ENCODE assay signal across 8 mouse cellular contexts in genomic region chr6:85374734-85375114, GRCm38 (mm10). TPM values are rescaled to one million over a fixed set of nuclear protein-coding genes. Genes with fewer than 3 reads are reported as not detected.
DNase-seq lines count a peak whose midpoint lies in the region; ATAC-seq and TF ChIP-seq lines count a peak whose summit lies in the region.

No protein-coding gene starts in this region.

- no peaks in the 10 kb centered on the region for H3K36me3 ChIP-seq in forebrain, embryonic 10.5 days (replicated peaks)
- no peaks in the 10 kb centered on the region for H3K36me3 ChIP-seq in heart, embryonic 15.5 days
- no peaks in the 10 kb centered on the region for H3K36me3 ChIP-seq in liver, embryonic 14.5 days (replicated peaks; ENCODE audit: control insufficient read depth, insufficient read depth, low read depth)
- H3K36me3 ChIP-seq in neural tube, embryonic 11.5 days (ENCODE audit: control insufficient read depth, insufficient read depth, low read length) = no peaks in the 10 kb centered on the region
- H3K36me3 ChIP-seq in stomach, postnatal 0 days (ENCODE audit: control insufficient read depth, insufficient read depth, low read length) = no peaks in the 10 kb centered on the region

- no peaks in the 10 kb centered on the region for H3K9me3 ChIP-seq in forebrain, embryonic 10.5 days
- H3K9me3 ChIP-seq in heart, embryonic 15.5 days (replicated peaks) = no peaks in the 10 kb centered on the region
- H3K9me3 ChIP-seq in liver, embryonic 14.5 days (ENCODE audit: control insufficient read depth, low read length) = no peaks in the 10 kb centered on the region
- H3K9me3 ChIP-seq in neural tube, embryonic 11.5 days (ENCODE audit: control insufficient read depth, low read length) = no peaks in the 10 kb centered on the region
- no peaks in the 10 kb centered on the region for H3K9me3 ChIP-seq in stomach, postnatal 0 days (ENCODE audit: control insufficient read depth, low read length)

- peaks cover 25% of the 10 kb centered on the region for H3K4me1 ChIP-seq in forebrain, embryonic 10.5 days
- peaks cover 45% of the 10 kb centered on the region for H3K4me1 ChIP-seq in heart, embryonic 15.5 days (replicated peaks)
- H3K4me1 ChIP-seq in liver, embryonic 14.5 days (replicated peaks; ENCODE audit: control insufficient read depth in 2 of 2, insufficient read depth in 2 of 2, low read length in 1 of 2) = peaks cover 12 to 25% of the 10 kb centered on the region in 2 experiments
- no peaks in the 10 kb centered on the region for H3K4me1 ChIP-seq in neural tube, embryonic 11.5 days (ENCODE audit: control insufficient read depth, insufficient read depth, low read length)
- H3K4me1 ChIP-seq in stomach, postnatal 0 days (replicated peaks; ENCODE audit: control insufficient read depth, insufficient read depth) = peaks cover 3% of the 10 kb centered on the region; the same call in 1 of the 2 replicates

- TF ChIP-seq CTCF in liver, embryonic 14.5 days (IDR thresholded peaks at IDR 0.05; ENCODE audit: low read depth) = no peak
- no peak for TF ChIP-seq CTCF in stomach, postnatal 0 days (IDR thresholded peaks at IDR 0.05; ENCODE audit: low read depth)

- H3K4me2 ChIP-seq in heart, embryonic 15.5 days = peak overlapping the region; percentile 76
- peak overlapping the region; percentile 82 for H3K4me2 ChIP-seq in liver, embryonic 14.5 days (ENCODE audit: low read depth)
- H3K4me2 ChIP-seq in neural tube, embryonic 11.5 days (ENCODE audit: low read depth) = peak overlapping the region; percentile 87
- peak overlapping the region; percentile 95 for H3K4me2 ChIP-seq in stomach, postnatal 0 days (replicated peaks; ENCODE audit: low read depth)

- peak overlapping the region; percentile 48 for H3K9ac ChIP-seq in heart, embryonic 15.5 days
- H3K9ac ChIP-seq in liver, embryonic 14.5 days (replicated peaks) = no peak overlapping the region
- H3K9ac ChIP-seq in neural tube, embryonic 11.5 days (ENCODE audit: low read length) = peak overlapping the region; percentile 23; the same call in 1 of the 2 replicates
- H3K9ac ChIP-seq in stomach, postnatal 0 days (ENCODE audit: low read length) = peak overlapping the region; percentile 58

- ATAC-seq in CD4-positive, CD25-positive, alpha-beta regulatory T cell, adult 4 months = peak; percentile 97
- peak; percentile 94 for ATAC-seq in heart, embryonic 15.5 days (replicated peaks; ENCODE audit: insufficient number of reproducible peaks, insufficient read depth, low FRiP score, low read depth)
- ATAC-seq in liver, embryonic 14.5 days (ENCODE audit: insufficient read depth) = peak; percentile 95
- ATAC-seq in neural tube, embryonic 11.5 days (ENCODE audit: insufficient read depth, low FRiP score, low TSS enrichment) = peak; percentile 97
- ATAC-seq in stomach, postnatal 0 days (ENCODE audit: low FRiP score, low TSS enrichment) = peak; percentile 97

- peaks cover 85% of the 10 kb centered on the region for H3K27me3 ChIP-seq in forebrain, embryonic 10.5 days (ENCODE audit: poor library complexity, severe bottlenecking)
- H3K27me3 ChIP-seq in heart, embryonic 15.5 days = no peaks in the 10 kb centered on the region
- H3K27me3 ChIP-seq in liver, embryonic 14.5 days (ENCODE audit: control insufficient read depth, insufficient read depth, low read length) = no peaks in the 10 kb centered on the region; the same call in 1 of the 2 replicates
- H3K27me3 ChIP-seq in neural tube, embryonic 11.5 days (ENCODE audit: control insufficient read depth, insufficient read depth, low read length) = 0 out of 2 replicates have a peak, but pooled peaks cover 2% of the 10 kb centered on the region
- H3K27me3 ChIP-seq in stomach, postnatal 0 days (ENCODE audit: control insufficient read depth, insufficient read depth, low read length) = no peaks in the 10 kb centered on the region

- peak overlapping the region; percentile 77 for H3K27ac ChIP-seq in forebrain, embryonic 10.5 days
- peak overlapping the region; percentile 85 for H3K27ac ChIP-seq in heart, embryonic 15.5 days
- no peak overlapping the region for H3K27ac ChIP-seq in liver, embryonic 14.5 days
- no peak overlapping the region for H3K27ac ChIP-seq in neural tube, embryonic 11.5 days (ENCODE audit: low read depth, low read length)
- peak overlapping the region; percentile 35; the same call in 1 of the 2 replicates for H3K27ac ChIP-seq in stomach, postnatal 0 days (replicated peaks)

- DNase-seq in c-Kit-negative CD71-positive TER-119-positive erythroid progenitor cells, embryonic 14.5 days (ENCODE audit: low read depth, low spot score) = peak; percentile 90
- peak; percentile 95 for DNase-seq in forebrain, embryonic 10.5 days (ENCODE audit: extremely low spot score, low spot score)
- DNase-seq in kidney, postnatal 25 days = peak; percentile 99
- DNase-seq in liver, embryonic 14.5 days (ENCODE audit: low read depth in 3 of 3, low spot score in 3 of 3) = peak; percentile 89 to 95 (median 89)
- peak; percentile 98 for DNase-seq in neural tube, embryonic 11.5 days (ENCODE audit: low spot score)
- peak; percentile 98 for DNase-seq in stomach, postnatal 0 days (ENCODE audit: low spot score)

- peak overlapping the region; percentile 82 for H3K4me3 ChIP-seq in forebrain, embryonic 10.5 days
- H3K4me3 ChIP-seq in heart, embryonic 15.5 days = peak overlapping the region; percentile 92
- peak overlapping the region; percentile 58 to 69 for H3K4me3 ChIP-seq in liver, embryonic 14.5 days (ENCODE audit: insufficient read depth in 1 of 2, low read depth in 2 of 2, low read length in 2 of 2)
- H3K4me3 ChIP-seq in neural tube, embryonic 11.5 days (ENCODE audit: low read depth, low read length) = peak overlapping the region; percentile 70
- H3K4me3 ChIP-seq in stomach, postnatal 0 days (ENCODE audit: low read depth, low read length) = peak overlapping the region; percentile 81

- WGBS in forebrain, embryonic 10.5 days = under 1% methylated on average over 19 of the region's 19 CpGs
- WGBS in heart, embryonic 15.5 days = under 1% methylated on average over 19 of the region's 19 CpGs
- WGBS in liver, embryonic 14.5 days (ENCODE audit: insufficient replicate concordance) = under 1% methylated on average over 19 of the region's 19 CpGs
- WGBS in neural tube, embryonic 11.5 days = under 1% methylated on average over 19 of the region's 19 CpGs
- under 1% methylated on average over 19 of the region's 19 CpGs for WGBS in stomach, postnatal 0 days

- no peak for TF ChIP-seq EP300 in liver, embryonic 14.5 days (IDR thresholded peaks at IDR 0.05; ENCODE audit: low read depth)
- TF ChIP-seq EP300 in stomach, postnatal 0 days (optimal IDR thresholded peaks at IDR 0.05) = no peak

RNA-seq across cellular contexts. Expression of gene Rab11fip5, which starts 0.3 kb away (rescaled TPM):
- under 1 TPM; 0.14 to 0.42 TPM for polyA plus RNA-seq in CD4-positive, CD25-positive, alpha-beta regulatory T cell, adult 4 months (2017; shearing (Covaris generic))
- polyA plus RNA-seq in forebrain, embryonic 10.5 days (2016; fragmentation: Nextera tagmentation; extraction: Ambion mirVana) = 2.5 and 3.1 TPM in 2 replicates
- polyA plus RNA-seq in heart, embryonic 15.5 days (2015; fragmentation: Nextera tagmentation; extraction: Ambion mirVana) = 42.3 and 45.3 TPM in 2 replicates
- polyA plus RNA-seq in liver, embryonic 14.5 days (2012; rRNA removed) = 0.29 and 0.40 TPM in 2 replicates
- polyA plus RNA-seq in liver, embryonic 14.5 days (2014; fragmentation: Nextera tagmentation; extraction: Ambion mirVana) = 0.33 and 0.61 TPM in 2 replicates
- polyA plus RNA-seq in neural tube, embryonic 11.5 days (2014; fragmentation: Nextera tagmentation; extraction: Ambion mirVana) = 4.4 and 5.5 TPM in 2 replicates
- polyA plus RNA-seq in stomach, postnatal 0 days (2015; fragmentation: Nextera tagmentation; extraction: Ambion mirVana) = 7.6 and 8.3 TPM in 2 replicates

RNA-seq across cellular contexts. Expression of gene Sfxn5, which starts 41.5 kb away (rescaled TPM):
- 1 to 10 TPM; 2.9 to 3.1 TPM for polyA plus RNA-seq in CD4-positive, CD25-positive, alpha-beta regulatory T cell, adult 4 months (2017; shearing (Covaris generic))
- polyA plus RNA-seq in forebrain, embryonic 10.5 days (2016; fragmentation: Nextera tagmentation; extraction: Ambion mirVana) = 11.7 and 14.3 TPM in 2 replicates
- 3.7 and 4.9 TPM in 2 replicates for polyA plus RNA-seq in heart, embryonic 15.5 days (2015; fragmentation: Nextera tagmentation; extraction: Ambion mirVana)
- polyA plus RNA-seq in liver, embryonic 14.5 days (2012; rRNA removed) = 0.69 and 0.77 TPM in 2 replicates
- polyA plus RNA-seq in liver, embryonic 14.5 days (2014; fragmentation: Nextera tagmentation; extraction: Ambion mirVana) = 0.49 and 1.2 TPM in 2 replicates
- polyA plus RNA-seq in neural tube, embryonic 11.5 days (2014; fragmentation: Nextera tagmentation; extraction: Ambion mirVana) = 5.5 and 5.7 TPM in 2 replicates
- polyA plus RNA-seq in stomach, postnatal 0 days (2015; fragmentation: Nextera tagmentation; extraction: Ambion mirVana) = 8.4 and 8.9 TPM in 2 replicates

RNA-seq across cellular contexts. Expression of gene Noto, which starts 49.0 kb away (rescaled TPM):
- polyA plus RNA-seq in CD4-positive, CD25-positive, alpha-beta regulatory T cell, adult 4 months (2017; shearing (Covaris generic)) = not detected
- not detected in 2 replicates for polyA plus RNA-seq in forebrain, embryonic 10.5 days (2016; fragmentation: Nextera tagmentation; extraction: Ambion mirVana)
- 0.15 TPM in 1 of 2 replicates, not detected in the other for polyA plus RNA-seq in heart, embryonic 15.5 days (2015; fragmentation: Nextera tagmentation; extraction: Ambion mirVana)
- polyA plus RNA-seq in liver, embryonic 14.5 days (2012; rRNA removed) = not detected in 2 replicates
- polyA plus RNA-seq in liver, embryonic 14.5 days (2014; fragmentation: Nextera tagmentation; extraction: Ambion mirVana) = not detected in 2 replicates
- not detected in 2 replicates for polyA plus RNA-seq in neural tube, embryonic 11.5 days (2014; fragmentation: Nextera tagmentation; extraction: Ambion mirVana)
- polyA plus RNA-seq in stomach, postnatal 0 days (2015; fragmentation: Nextera tagmentation; extraction: Ambion mirVana) = not detected in 2 replicates

RNA-seq across cellular contexts. Expression of gene Smyd5, which starts 57.1 kb away (rescaled TPM):
- 10 to 100 TPM; 23.2 to 45.4 TPM for polyA plus RNA-seq in CD4-positive, CD25-positive, alpha-beta regulatory T cell, adult 4 months (2017; shearing (Covaris generic))
- polyA plus RNA-seq in forebrain, embryonic 10.5 days (2016; fragmentation: Nextera tagmentation; extraction: Ambion mirVana) = 84.4 and 85.8 TPM in 2 replicates
- 29.6 and 38.4 TPM in 2 replicates for polyA plus RNA-seq in heart, embryonic 15.5 days (2015; fragmentation: Nextera tagmentation; extraction: Ambion mirVana)
- polyA plus RNA-seq in liver, embryonic 14.5 days (2012; rRNA removed) = 14.8 and 16.9 TPM in 2 replicates
- 16.9 and 17.7 TPM in 2 replicates for polyA plus RNA-seq in liver, embryonic 14.5 days (2014; fragmentation: Nextera tagmentation; extraction: Ambion mirVana)
- 52.8 and 56.9 TPM in 2 replicates for polyA plus RNA-seq in neural tube, embryonic 11.5 days (2014; fragmentation: Nextera tagmentation; extraction: Ambion mirVana)
- 14.1 and 14.7 TPM in 2 replicates for polyA plus RNA-seq in stomach, postnatal 0 days (2015; fragmentation: Nextera tagmentation; extraction: Ambion mirVana)

Comparison
In these comparisons a context has a peak if more than half of its experiments do, and no peak if none do; other contexts are left out.
1. H3K27ac ChIP-seq: peak in forebrain, embryonic 10.5 days (single experiment), heart, embryonic 15.5 days (single experiment) and stomach, postnatal 0 days (single experiment); none in liver, embryonic 14.5 days (single experiment) and neural tube, embryonic 11.5 days (single experiment).
2. Peak in every context shown above with its lines, with median percentiles within 50 percentile points of each other: ATAC-seq, DNase-seq, H3K4me3 ChIP-seq and H3K4me2 ChIP-seq.